Mouse (Mus musculus): Measurements from ENCODE around the gene Etl4. TPM values are rescaled to one million over a fixed set of nuclear protein-coding genes. Genes with fewer than 3 reads are reported as not detected.

Etl4 gene
- polyA plus RNA-seq, 1 experiment from 2014 or later: 20.0 TPM

- no peak for DNase-seq (ENCODE audit: extremely low spot score, low spot score)
- peak overlapping the region; percentile 37 for H3K4me3 ChIP-seq
- no peaks in the 10 kb centered on the region for H3K27me3 ChIP-seq (ENCODE audit: poor library complexity, severe bottlenecking)
- peaks cover 3% of the 10 kb centered on the region; the same call in 1 of the 2 replicates for H3K9me3 ChIP-seq
- 0 out of 2 replicates have a peak overlapping the region, but pooled peaks have one; percentile 75 for H3K27ac ChIP-seq
- WGBS: 15% methylated on average over 18 of the region's 18 CpGs
- peaks cover 48% of the 10 kb centered on the region for H3K4me1 ChIP-seq
- H3K36me3 ChIP-seq (replicated peaks): no peaks in the 10 kb centered on the region; the same call in 1 of the 2 replicates
Observed at GRCm38 (mm10) chr2:20547686-20548624, 638.4 kb downstream of the Etl4 start.

- Histone ChIP-seq H3K4me3 (peak overlapping the region; percentile 37; the same call in 1 of the 2 replicates), H3K27ac (no peak overlapping the region)
- whole genome bisulfite sequencing: 18% methylated on average over 5 of the region's 5 CpGs
Observed at GRCm38 (mm10) chr2:20549065-20549464, 639.5 kb downstream of the Etl4 start.

GRCm38 (mm10) chr2:20549996-20550395 lies 640.4 kb downstream of the Etl4 start:
- H3K9me3 ChIP-seq: no peaks in the 10 kb centered on the region

More at GRCm38 (mm10) chr2:20549065-20549464, 639.5 kb downstream of the Etl4 start:
- no peaks in the 10 kb centered on the region for H3K36me3 ChIP-seq (replicated peaks)
- DNase-seq (ENCODE audit: extremely low spot score, low spot score): no peak
- H3K4me1 ChIP-seq: peaks cover 48% of the 10 kb centered on the region
- peaks cover 2% of the 10 kb centered on the region; the same call in 1 of the 2 replicates for H3K9me3 ChIP-seq
- no peaks in the 10 kb centered on the region for H3K27me3 ChIP-seq (ENCODE audit: poor library complexity, severe bottlenecking)

GRCm38 (mm10) chr2:20555706-20556105 lies 646.1 kb downstream of the Etl4 start:
- WGBS: 59% methylated on average over 3 of the region's 3 CpGs
- no peak overlapping the region for H3K27ac ChIP-seq
- H3K36me3 ChIP-seq (replicated peaks): no peaks in the 10 kb centered on the region
- DNase-seq (ENCODE audit: extremely low spot score, low spot score): no peak
- no peak overlapping the region for H3K4me3 ChIP-seq
- H3K4me1 ChIP-seq: peaks cover 4% of the 10 kb centered on the region; the same call in 1 of the 2 replicates
- H3K27me3 ChIP-seq (ENCODE audit: poor library complexity, severe bottlenecking): no peaks in the 10 kb centered on the region
- no peaks in the 10 kb centered on the region for H3K9me3 ChIP-seq

More at GRCm38 (mm10) chr2:20549996-20550395, 640.4 kb downstream of the Etl4 start:
- no peak for DNase-seq (ENCODE audit: extremely low spot score, low spot score)
- no peaks in the 10 kb centered on the region for H3K36me3 ChIP-seq (replicated peaks)
- 55% methylated on average over 1 of the region's 1 CpGs for WGBS
- H3K4me1 ChIP-seq: peaks cover 48% of the 10 kb centered on the region
- H3K4me3 ChIP-seq: no peak overlapping the region
- H3K27ac ChIP-seq: no peak overlapping the region
- H3K27me3 ChIP-seq (ENCODE audit: poor library complexity, severe bottlenecking): no peaks in the 10 kb centered on the region

- Histone ChIP-seq H3K27ac (no peak overlapping the region), H3K4me1 (peaks cover 21% of the 10 kb centered on the region), H3K4me3 (no peak overlapping the region), H3K36me3 (replicated peaks) (no peaks in the 10 kb centered on the region), H3K9me3 (no peaks in the 10 kb centered on the region), H3K27me3 (ENCODE audit: poor library complexity, severe bottlenecking) (no peaks in the 10 kb centered on the region)
- no peak for DNase-seq (ENCODE audit: extremely low spot score, low spot score)
- WGBS: 92% methylated on average over 5 of the region's 5 CpGs
Observed at GRCm38 (mm10) chr2:20559083-20559482, 649.5 kb downstream of the Etl4 start.

- DNase-seq (ENCODE audit: extremely low spot score, low spot score): no peak
- peaks cover 21% of the 10 kb centered on the region for H3K4me1 ChIP-seq
- no peak overlapping the region for H3K4me3 ChIP-seq
- H3K9me3 ChIP-seq: no peaks in the 10 kb centered on the region
- no peaks in the 10 kb centered on the region for H3K27me3 ChIP-seq (ENCODE audit: poor library complexity, severe bottlenecking)
- no peak overlapping the region for H3K27ac ChIP-seq
- WGBS: 74% methylated on average over 2 of the region's 2 CpGs
- no peaks in the 10 kb centered on the region for H3K36me3 ChIP-seq (replicated peaks)
Observed at GRCm38 (mm10) chr2:20559723-20560122, 650.1 kb downstream of the Etl4 start.

GRCm38 (mm10) chr2:20560581-20560980 lies 651.0 kb downstream of the Etl4 start:
- Histone ChIP-seq H3K4me3 (no peak overlapping the region), H3K36me3 (replicated peaks) (no peaks in the 10 kb centered on the region), H3K9me3 (no peaks in the 10 kb centered on the region), H3K27ac (no peak overlapping the region), H3K4me1 (peaks cover 21% of the 10 kb centered on the region), H3K27me3 (ENCODE audit: poor library complexity, severe bottlenecking) (no peaks in the 10 kb centered on the region)
- DNase-seq (ENCODE audit: extremely low spot score, low spot score): no peak
- WGBS: 93% methylated on average over 9 of the region's 9 CpGs

- H3K9me3 ChIP-seq: no peaks in the 10 kb centered on the region
- H3K4me1 ChIP-seq: peaks cover 21% of the 10 kb centered on the region
- no peak overlapping the region for H3K4me3 ChIP-seq
- WGBS: 28% methylated on average over 6 of the region's 6 CpGs
- H3K27me3 ChIP-seq (ENCODE audit: poor library complexity, severe bottlenecking): no peaks in the 10 kb centered on the region
- H3K36me3 ChIP-seq (replicated peaks): no peaks in the 10 kb centered on the region
- peak overlapping the region; percentile 63; the same call in 1 of the 2 replicates for H3K27ac ChIP-seq
- DNase-seq (ENCODE audit: extremely low spot score, low spot score): no peak
Observed at GRCm38 (mm10) chr2:20563036-20563435, 653.5 kb downstream of the Etl4 start.

GRCm38 (mm10) chr2:20568456-20568855 lies 658.9 kb downstream of the Etl4 start:
- Histone ChIP-seq H3K4me1 (peaks cover 5% of the 10 kb centered on the region), H3K36me3 (replicated peaks) (no peaks in the 10 kb centered on the region), H3K9me3 (no peaks in the 10 kb centered on the region), H3K27me3 (ENCODE audit: poor library complexity, severe bottlenecking) (no peaks in the 10 kb centered on the region), H3K27ac (no peak overlapping the region), H3K4me3 (no peak overlapping the region)
- no peak for DNase-seq (ENCODE audit: extremely low spot score, low spot score)
- 97% methylated on average over 1 of the region's 1 CpGs for WGBS

GRCm38 (mm10) chr2:20571940-20572339 lies 662.4 kb downstream of the Etl4 start:
- no peak overlapping the region for H3K4me3 ChIP-seq
- 90% methylated on average over 1 of the region's 1 CpGs for WGBS

GRCm38 (mm10) chr2:20580331-20580730 lies 670.8 kb downstream of the Etl4 start:
- 95% methylated on average over 3 of the region's 3 CpGs for WGBS
- DNase-seq (ENCODE audit: extremely low spot score, low spot score): no peak
- Histone ChIP-seq H3K27ac (no peak overlapping the region), H3K36me3 (replicated peaks) (peaks cover 4% of the 10 kb centered on the region; the same call in 1 of the 2 replicates), H3K4me3 (no peak overlapping the region), H3K9me3 (no peaks in the 10 kb centered on the region), H3K27me3 (ENCODE audit: poor library complexity, severe bottlenecking) (no peaks in the 10 kb centered on the region), H3K4me1 (no peaks in the 10 kb centered on the region)

More at GRCm38 (mm10) chr2:20571940-20572339, 662.4 kb downstream of the Etl4 start:
- DNase-seq (ENCODE audit: extremely low spot score, low spot score): no peak
- Histone ChIP-seq H3K36me3 (replicated peaks) (peaks cover under 1% of the 10 kb centered on the region; the same call in 1 of the 2 replicates), H3K4me1 (peaks cover 4% of the 10 kb centered on the region; the same call in 1 of the 2 replicates), H3K27ac (no peak overlapping the region), H3K9me3 (no peaks in the 10 kb centered on the region), H3K27me3 (ENCODE audit: poor library complexity, severe bottlenecking) (no peaks in the 10 kb centered on the region)

- Histone ChIP-seq H3K9me3 (peaks cover 6% of the 10 kb centered on the region), H3K4me1 (no peaks in the 10 kb centered on the region), H3K36me3 (replicated peaks) (0 out of 2 replicates have a peak, but pooled peaks cover 5% of the 10 kb centered on the region), H3K27ac (no peak overlapping the region), H3K27me3 (ENCODE audit: poor library complexity, severe bottlenecking) (no peaks in the 10 kb centered on the region), H3K4me3 (no peak overlapping the region)
- no peak for DNase-seq (ENCODE audit: extremely low spot score, low spot score)
Observed at GRCm38 (mm10) chr2:20583032-20583431, 673.5 kb downstream of the Etl4 start.

All from forebrain, embryonic 10.5 days (tissue).